Mouse (Mus musculus) lung, embryonic 16.5 days (tissue): ENCODE data around the gene Daxx. TPM values are rescaled to one million over a fixed set of nuclear protein-coding genes. Genes with fewer than 3 reads are reported as not detected.
A peak's percentile ranks its signal among the peaks of the same experiment; 100 is the strongest.

ENCODE experiments used
- ATAC-seq: fragments of 200-750 bp; cut with Nextera tagmentation; 2 replicates; pipeline ENCODE4 v1.8.0; 2017; ENCODE audit warnings: low read depth, mild to moderate bottlenecking, moderate library complexity
- H3K27ac ChIP-seq: fragments of 300-500 bp; sonication (generic); 2 replicates; pipeline ENCODE4 v1.5.1; 2014; ENCODE audit warnings: mild to moderate bottlenecking, control low read depth, low read length
- H3K27me3 ChIP-seq: fragments of 300-500 bp; sonication (generic); 2 replicates; pipeline ENCODE4 v1.6.1; 2014; ENCODE audit warnings: low read depth, low read length, mixed read lengths; ENCODE audit not compliant: control insufficient read depth, insufficient read depth
- H3K36me3 ChIP-seq: fragments of 300-500 bp; sonication (generic); 2 replicates; pipeline ENCODE4 v1.6.1; 2014; ENCODE audit warnings: low read length; ENCODE audit not compliant: control insufficient read depth, insufficient read depth
- H3K4me1 ChIP-seq: fragments of 300-500 bp; sonication (generic); replicated peaks from 2 replicates; pipeline ENCODE4 v1.6.1; 2014; ENCODE audit warnings: low read length, mixed read lengths; ENCODE audit not compliant: control insufficient read depth, insufficient read depth
- H3K4me2 ChIP-seq: fragments of 300-500 bp; sonication (generic); 2 replicates; pipeline ENCODE4 v1.6.1; 2014; ENCODE audit warnings: low read depth, low read length, control low read depth
- H3K4me3 ChIP-seq: fragments of 300-500 bp; sonication (generic); 2 replicates; pipeline ENCODE4 v1.5.1; 2014; ENCODE audit warnings: mild to moderate bottlenecking, low read length, control low read depth
- H3K9ac ChIP-seq: fragments of 300-500 bp; sonication (generic); 2 replicates; pipeline ENCODE4 v1.6.1; 2014; ENCODE audit warnings: low read length, control low read depth
- H3K9me3 ChIP-seq: fragments of 300-500 bp; sonication (generic); 2 replicates; pipeline ENCODE4 v1.6.1; 2016; ENCODE audit warnings: low read length; ENCODE audit not compliant: control insufficient read depth
- WGBS: fragments of 180-500 bp; shearing (Covaris S2); extraction: QIAGEN DNeasy Blood & Tissue Kit; methylation state at CpG from one replicate; pipeline ENCODE4 v1.1.7; 2014; 5-methylcytosine and 5-hydroxymethylcytosine counted together
- polyA plus RNA-seq: library from polyadenylated mRNA; unstranded; fragments of >200 nt; fragmentation: Nextera tagmentation; extraction: Ambion mirVana; gene quantifications from 2 replicates; pipeline ENCODE4 v1.2.1, GENCODE M21; 2015

The Daxx gene
- polyA plus RNA-seq, 1 experiment from 2014 or later = 50.6 TPM

DNA sequence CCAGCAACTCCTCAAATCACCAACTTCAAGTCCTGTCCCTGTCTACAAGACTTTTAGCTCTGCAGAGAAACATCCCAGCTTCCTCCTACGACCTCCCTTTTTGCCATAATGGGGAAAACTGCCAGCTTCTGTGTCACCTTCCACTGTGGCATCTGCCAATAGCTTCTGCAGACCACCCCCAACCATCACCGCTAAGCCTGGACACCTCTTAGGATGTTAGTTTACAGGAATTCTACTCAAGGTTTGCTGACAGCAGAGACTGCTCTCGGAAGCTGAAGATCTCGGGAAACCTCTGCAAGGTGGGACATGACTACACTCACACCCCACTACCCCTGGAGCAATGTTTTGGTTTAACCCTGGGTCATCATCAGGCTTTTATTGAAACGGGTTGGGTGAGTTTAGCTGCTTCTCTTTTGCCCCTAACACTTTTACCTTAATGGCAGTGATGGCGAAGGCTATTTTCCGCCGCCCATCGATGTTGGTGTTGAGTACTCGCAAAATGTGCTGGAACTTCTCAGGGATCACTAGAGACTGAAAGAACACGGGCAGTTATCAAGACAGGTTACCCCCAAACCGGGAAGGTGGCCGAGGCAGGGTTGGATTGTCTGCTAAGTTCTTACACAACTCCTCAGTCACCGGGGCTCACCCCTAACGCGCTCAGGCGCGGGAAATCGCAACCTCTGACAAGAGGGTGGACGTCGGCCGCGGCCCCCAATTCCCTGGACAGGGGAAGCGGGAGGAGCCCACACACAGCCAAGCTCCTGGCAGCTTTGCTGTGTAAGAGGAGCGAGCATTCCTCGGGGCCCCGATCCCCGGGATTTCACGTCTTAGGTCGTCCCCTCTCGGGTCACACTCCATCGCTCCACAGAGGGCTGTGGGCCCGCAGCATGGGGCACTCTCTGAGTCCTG, 45.7 kb downstream of the Daxx start:
- Histone ChIP-seq H3K27ac (peak overlapping the region; percentile 92), H3K4me1 (peaks cover 44% of the 10 kb centered on the region), H3K36me3 (peaks cover 27% of the 10 kb centered on the region), H3K9ac (peak overlapping the region; percentile 99), H3K4me2 (peak overlapping the region; percentile 99), H3K27me3 (no peaks in the 10 kb centered on the region), H3K4me3 (peak overlapping the region; percentile 95), H3K9me3 (no peaks in the 10 kb centered on the region)
- under 1% methylated on average over 33 of the region's 33 CpGs for WGBS
- peak; percentile 15 for ATAC-seq

DNA sequence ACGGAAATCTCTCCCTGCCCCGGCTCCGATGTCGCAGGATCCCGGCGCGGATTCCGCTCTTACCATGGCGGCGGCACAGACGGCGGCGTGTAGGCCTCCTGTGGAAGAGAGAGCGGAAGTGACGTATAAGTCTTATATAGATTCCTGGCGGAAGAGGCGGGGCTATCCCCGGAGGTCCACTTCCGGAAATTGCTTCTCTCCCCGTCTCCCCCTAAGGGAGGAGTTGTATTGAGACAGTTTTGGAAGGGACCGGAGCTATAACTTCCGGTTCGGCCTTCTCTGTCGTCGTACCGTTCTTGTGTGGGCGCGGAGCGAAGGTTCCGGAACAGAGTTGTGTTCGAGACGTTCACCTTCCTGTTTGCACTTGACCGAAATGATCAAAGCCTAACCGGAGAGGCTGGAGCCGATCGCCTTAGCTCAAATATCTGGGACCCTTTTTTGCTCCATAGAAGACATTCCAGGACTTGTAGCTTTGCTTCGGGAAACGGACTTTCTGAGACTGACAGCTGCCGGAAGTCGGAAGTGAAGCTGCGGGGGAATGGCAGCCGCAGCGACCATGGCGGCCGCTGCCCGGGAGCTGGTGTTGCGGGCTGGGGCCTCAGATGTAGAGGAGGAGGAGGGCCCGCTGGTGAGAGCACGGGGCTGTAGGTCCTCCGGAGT, 46.5 kb downstream of the Daxx start, which contains the start of the genes Vps52 and Rps18:
Gene Vps52 (plus strand): TSS at position 258 of the 660 bp plus-strand sequence.
Gene Rps18 (minus strand): TSS at position 447 of the 660 bp plus-strand sequence.
- Histone ChIP-seq H3K9ac (peak within 1 kb of the TSS; percentile 99), H3K4me3 (peak within 1 kb of the TSS; percentile 95), H3K9me3 (no peaks in the 10 kb centered on the region), H3K36me3 (peaks cover 32% of the 10 kb centered on the region), H3K4me2 (peak within 1 kb of the TSS; percentile 99), H3K27me3 (no peaks in the 10 kb centered on the region), H3K27ac (peak within 1 kb of the TSS; percentile 92), H3K4me1 (peaks cover 37% of the 10 kb centered on the region)
- WGBS = under 1% methylated on average over 50 of the region's 50 CpGs
- ATAC-seq = peak; percentile 86

GRCm38 (mm10) chr17:33956336-33956735, 47.1 kb downstream of the Daxx start:
- Histone ChIP-seq H3K4me2 (peak overlapping the region; percentile 78), H3K36me3 (peaks cover 35% of the 10 kb centered on the region)
- ATAC-seq = no peak

GRCm38 (mm10) chr17:33957493-33957892, 48.3 kb downstream of the Daxx start:
- Histone ChIP-seq H3K4me2 (no peak overlapping the region), H3K36me3 (peaks cover 33% of the 10 kb centered on the region), H3K27me3 (no peaks in the 10 kb centered on the region), H3K9ac (no peak overlapping the region), H3K27ac (no peak overlapping the region), H3K9me3 (no peaks in the 10 kb centered on the region), H3K4me1 (peaks cover 27% of the 10 kb centered on the region), H3K4me3 (no peak overlapping the region)
- WGBS = 80% methylated on average over 6 of the region's 6 CpGs
- no peak for ATAC-seq

More at GRCm38 (mm10) chr17:33956336-33956735, 47.1 kb downstream of the Daxx start:
- Histone ChIP-seq H3K27ac (peak overlapping the region; percentile 90; the same call in 1 of the 2 replicates), H3K9me3 (no peaks in the 10 kb centered on the region), H3K4me1 (peaks cover 33% of the 10 kb centered on the region), H3K9ac (peak overlapping the region; percentile 77), H3K4me3 (peak overlapping the region; percentile 95), H3K27me3 (no peaks in the 10 kb centered on the region)
- 6% methylated on average over 10 of the region's 10 CpGs for WGBS

GRCm38 (mm10) chr17:33958451-33958850, 49.2 kb downstream of the Daxx start:
- Histone ChIP-seq H3K4me2 (no peak overlapping the region), H3K4me3 (no peak overlapping the region), H3K9me3 (no peaks in the 10 kb centered on the region), H3K27ac (no peak overlapping the region), H3K27me3 (no peaks in the 10 kb centered on the region), H3K4me1 (peaks cover 17% of the 10 kb centered on the region), H3K9ac (no peak overlapping the region), H3K36me3 (peaks cover 32% of the 10 kb centered on the region)
- ATAC-seq = no peak
- WGBS = 93% methylated on average over 11 of the region's 11 CpGs

GRCm38 (mm10) chr17:33959135-33959534, 49.9 kb downstream of the Daxx start:
- no peaks in the 10 kb centered on the region for H3K9me3 ChIP-seq
- H3K27ac ChIP-seq = no peak overlapping the region
- no peaks in the 10 kb centered on the region for H3K27me3 ChIP-seq
- peaks cover 29% of the 10 kb centered on the region for H3K36me3 ChIP-seq
- 93% methylated on average over 13 of the region's 13 CpGs for whole genome bisulfite sequencing
- no peak overlapping the region for H3K4me3 ChIP-seq
- no peak for ATAC-seq
- peaks cover 10% of the 10 kb centered on the region for H3K4me1 ChIP-seq
- H3K4me2 ChIP-seq = no peak overlapping the region
- no peak overlapping the region for H3K9ac ChIP-seq

DNA sequence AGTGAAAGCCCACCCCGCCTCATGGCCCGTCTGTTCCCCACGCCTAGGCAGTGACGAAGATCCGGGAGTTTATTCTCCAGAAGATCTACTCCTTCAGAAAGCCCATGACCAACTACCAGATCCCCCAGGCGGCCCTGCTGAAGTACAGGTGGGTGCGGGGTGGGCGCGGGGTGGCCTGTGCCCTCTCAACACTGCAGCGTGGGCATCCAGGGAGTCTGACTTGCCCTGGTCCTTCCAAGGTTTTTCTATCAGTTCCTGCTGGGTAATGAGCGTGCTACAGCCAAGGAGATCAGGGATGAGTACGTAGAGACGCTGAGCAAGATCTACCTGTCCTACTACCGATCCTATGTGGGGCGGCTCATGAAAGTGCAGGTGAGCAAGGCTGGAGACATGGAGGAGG, 50.7 kb downstream of the Daxx start:
- no peak overlapping the region for H3K9ac ChIP-seq
- H3K4me3 ChIP-seq = no peak overlapping the region
- 88% methylated on average over 15 of the region's 15 CpGs for WGBS
- H3K4me1 ChIP-seq = peaks cover 5% of the 10 kb centered on the region; the same call in 1 of the 2 replicates
- no peaks in the 10 kb centered on the region for H3K27me3 ChIP-seq
- no peaks in the 10 kb centered on the region for H3K9me3 ChIP-seq
- no peak overlapping the region for H3K27ac ChIP-seq
- no peak for ATAC-seq
- H3K4me2 ChIP-seq = no peak overlapping the region
- H3K36me3 ChIP-seq = peaks cover 27% of the 10 kb centered on the region

- ATAC-seq = no peak
- WGBS = 89% methylated on average over 7 of the region's 7 CpGs
- peaks cover 32% of the 10 kb centered on the region for H3K36me3 ChIP-seq
Measured at GRCm38 (mm10) chr17:33962876-33963275, 53.7 kb downstream of the Daxx start.

More at GRCm38 (mm10) chr17:33962876-33963275, 53.7 kb downstream of the Daxx start:
- no peaks in the 10 kb centered on the region for H3K27me3 ChIP-seq
- no peaks in the 10 kb centered on the region for H3K9me3 ChIP-seq
- no peaks in the 10 kb centered on the region for H3K4me1 ChIP-seq
- no peak overlapping the region for H3K4me2 ChIP-seq
- H3K27ac ChIP-seq = no peak overlapping the region
- no peak overlapping the region for H3K9ac ChIP-seq
- H3K4me3 ChIP-seq = no peak overlapping the region
